30 mouse cellular contexts compared by ENCODE assay signal in genomic region chr9:63864350-63864749, GRCm38 (mm10).
DNase-seq lines count a peak whose midpoint lies in the region; ATAC-seq and TF ChIP-seq lines count a peak whose summit lies in the region.
"Had no signal": no experiment of that assay in that cellular context is flagged by ENCODE, and none has a peak within 500 bp of the region (broad histone marks: within the 10 kb centered on the region; RNA-seq: fewer than 3 reads in every experiment).

No protein-coding gene starts in this region.

- no peak for DNase-seq in forebrain, embryonic 10.5 days (ENCODE audit: extremely low spot score, low spot score)
- no peak for DNase-seq in forebrain, postnatal 0 days
- DNase-seq in hindbrain, embryonic 10.5 days (ENCODE audit: low spot score): no peak
- peak; percentile 42 for DNase-seq in midbrain, embryonic 14.5 days
- DNase-seq in midbrain, embryonic 10.5 days (ENCODE audit: low spot score): no peak
- DNase-seq: adrenal gland, postnatal 10 days; cerebellum, adult 11 months; cerebellum, adult 9-10 months; cerebellum, postnatal 36 days; gastrocnemius, adult 2 months; gastrocnemius, postnatal 36 days; heart, adult 2 months; heart, postnatal 14 days; kidney, adult 9 months; kidney, postnatal 10 days; layer of hippocampus, adult 9-11 months; liver, embryonic 13.5 days; lung, adult 18-20 months; retina, postnatal 1 day; right cerebral cortex, postnatal 14 days had no signal

- peak overlapping the region; percentile 18; the same call in 1 of the 2 replicates for H3K27ac ChIP-seq in forebrain, embryonic 10.5 days
- no peak overlapping the region for H3K27ac ChIP-seq in forebrain, postnatal 0 days (ENCODE audit: low read depth, low read length)
- peak overlapping the region; percentile 30; the same call in 1 of the 2 replicates for H3K27ac ChIP-seq in hindbrain, embryonic 13.5 days
- H3K27ac ChIP-seq in hindbrain, embryonic 10.5 days: no peak overlapping the region
- 0 out of 2 replicates have a peak overlapping the region, but pooled peaks have one; percentile 26 for H3K27ac ChIP-seq in midbrain, embryonic 14.5 days (replicated peaks; ENCODE audit: low read depth, low read length)
- no peak overlapping the region; the same call in 1 of the 2 replicates for H3K27ac ChIP-seq in midbrain, embryonic 10.5 days (replicated peaks)
- H3K27ac ChIP-seq in neural tube, embryonic 14.5 days (ENCODE audit: low read depth, low read length): no peak overlapping the region
- H3K27ac ChIP-seq: embryonic facial prominence, embryonic 15.5 days; gastrocnemius, adult 2 months; heart, adult 2 months; limb, embryonic 10.5 days; limb, embryonic 15.5 days; liver, embryonic 13.5 days had no signal

- no peak overlapping the region for H3K4me2 ChIP-seq in forebrain, postnatal 0 days (ENCODE audit: low read depth)
- no peak overlapping the region for H3K4me2 ChIP-seq in hindbrain, embryonic 13.5 days
- H3K4me2 ChIP-seq in midbrain, embryonic 14.5 days (ENCODE audit: low read length): peak overlapping the region; percentile 10; the same call in 1 of the 2 replicates
- H3K4me2 ChIP-seq in neural tube, embryonic 14.5 days (ENCODE audit: low read depth, low read length): no peak overlapping the region
- H3K4me2 ChIP-seq: embryonic facial prominence, embryonic 15.5 days; limb, embryonic 15.5 days; liver, embryonic 13.5 days had no signal

- 0 out of 2 replicates have a peak, but pooled peaks cover 3% of the 10 kb centered on the region for H3K27me3 ChIP-seq in forebrain, embryonic 10.5 days (ENCODE audit: poor library complexity, severe bottlenecking)
- H3K27me3 ChIP-seq in forebrain, postnatal 0 days (ENCODE audit: insufficient read depth, low read length): no peaks in the 10 kb centered on the region
- H3K27me3 ChIP-seq in hindbrain, embryonic 13.5 days: no peaks in the 10 kb centered on the region
- 0 out of 2 replicates have a peak, but pooled peaks cover 6% of the 10 kb centered on the region for H3K27me3 ChIP-seq in hindbrain, embryonic 10.5 days (ENCODE audit: insufficient read depth, poor library complexity, severe bottlenecking)
- H3K27me3 ChIP-seq in midbrain, embryonic 14.5 days (ENCODE audit: control insufficient read depth, insufficient read depth, low read length): no peaks in the 10 kb centered on the region
- H3K27me3 ChIP-seq in midbrain, embryonic 10.5 days (ENCODE audit: low read depth, poor library complexity, severe bottlenecking): no peaks in the 10 kb centered on the region
- no peaks in the 10 kb centered on the region for H3K27me3 ChIP-seq in neural tube, embryonic 14.5 days (ENCODE audit: control insufficient read depth, insufficient read depth, low read length)
- H3K27me3 ChIP-seq: embryonic facial prominence, embryonic 15.5 days; liver, embryonic 13.5 days; Patski had no signal

- H3K4me1 ChIP-seq in forebrain, embryonic 10.5 days: peaks cover 25% of the 10 kb centered on the region
- H3K4me1 ChIP-seq in forebrain, postnatal 0 days (ENCODE audit: insufficient read depth): no peaks in the 10 kb centered on the region
- peaks cover 18% of the 10 kb centered on the region for H3K4me1 ChIP-seq in hindbrain, embryonic 13.5 days (replicated peaks)
- peaks cover 26% of the 10 kb centered on the region for H3K4me1 ChIP-seq in hindbrain, embryonic 10.5 days (replicated peaks)
- H3K4me1 ChIP-seq in midbrain, embryonic 14.5 days (ENCODE audit: control insufficient read depth, insufficient read depth, low read length): peaks cover 8% of the 10 kb centered on the region; the same call in 1 of the 2 replicates
- H3K4me1 ChIP-seq in midbrain, embryonic 10.5 days: peaks cover 26% of the 10 kb centered on the region
- H3K4me1 ChIP-seq in neural tube, embryonic 14.5 days (ENCODE audit: control insufficient read depth, insufficient read depth, low read length): peaks cover 3% of the 10 kb centered on the region; the same call in 1 of the 2 replicates
- H3K4me1 ChIP-seq: embryonic facial prominence, embryonic 15.5 days; limb, embryonic 15.5 days; liver, embryonic 13.5 days had no signal

- H3K36me3 ChIP-seq in forebrain, embryonic 10.5 days (replicated peaks): no peaks in the 10 kb centered on the region
- H3K36me3 ChIP-seq in forebrain, postnatal 0 days (ENCODE audit: insufficient read depth): no peaks in the 10 kb centered on the region
- no peaks in the 10 kb centered on the region for H3K36me3 ChIP-seq in hindbrain, embryonic 13.5 days
- no peaks in the 10 kb centered on the region for H3K36me3 ChIP-seq in hindbrain, embryonic 10.5 days
- H3K36me3 ChIP-seq in midbrain, embryonic 14.5 days (ENCODE audit: control insufficient read depth, insufficient read depth, low read length): no peaks in the 10 kb centered on the region
- no peaks in the 10 kb centered on the region for H3K36me3 ChIP-seq in midbrain, embryonic 10.5 days
- no peaks in the 10 kb centered on the region for H3K36me3 ChIP-seq in neural tube, embryonic 14.5 days (ENCODE audit: control insufficient read depth, insufficient read depth, low read length)
- H3K36me3 ChIP-seq: embryonic facial prominence, embryonic 15.5 days; limb, embryonic 10.5 days; limb, embryonic 15.5 days; liver, embryonic 13.5 days had no signal

- TF ChIP-seq CTCF in forebrain, postnatal 0 days (IDR thresholded peaks at IDR 0.05; ENCODE audit: low read depth): no peak

- no peak overlapping the region for H3K4me3 ChIP-seq in forebrain, embryonic 10.5 days
- H3K4me3 ChIP-seq in forebrain, postnatal 0 days (ENCODE audit: low read depth, low read length): no peak overlapping the region
- H3K4me3 ChIP-seq in hindbrain, embryonic 13.5 days: no peak overlapping the region
- H3K4me3 ChIP-seq in hindbrain, embryonic 10.5 days: no peak overlapping the region
- no peak overlapping the region for H3K4me3 ChIP-seq in midbrain, embryonic 14.5 days (replicated peaks; ENCODE audit: low read depth, low read length)
- no peak overlapping the region for H3K4me3 ChIP-seq in midbrain, embryonic 10.5 days
- no peak overlapping the region for H3K4me3 ChIP-seq in neural tube, embryonic 14.5 days (ENCODE audit: low read depth, low read length)
- H3K4me3 ChIP-seq: embryonic facial prominence, embryonic 15.5 days; gastrocnemius, adult 2 months; heart, adult 2 months; limb, embryonic 10.5 days; limb, embryonic 15.5 days; liver, embryonic 13.5 days; megakaryocyte, embryonic 14.5 days had no signal

- ATAC-seq in forebrain, postnatal 0 days: no peak
- ATAC-seq in hindbrain, embryonic 13.5 days (ENCODE audit: low FRiP score): 0 out of 2 replicates have a peak, but pooled peaks have one; percentile 43
- no peak for ATAC-seq in midbrain, embryonic 14.5 days (ENCODE audit: low FRiP score, low TSS enrichment)
- peak; percentile 60; the same call in 1 of the 2 replicates for ATAC-seq in neural tube, embryonic 14.5 days (ENCODE audit: low read depth)
- ATAC-seq: forebrain, embryonic 14.5 days; intestine, postnatal 0 days; lung, postnatal 0 days; Patski had no signal

- H3K9ac ChIP-seq in forebrain, postnatal 0 days: no peak overlapping the region
- no peak overlapping the region for H3K9ac ChIP-seq in hindbrain, embryonic 13.5 days
- no peak overlapping the region for H3K9ac ChIP-seq in midbrain, embryonic 14.5 days (replicated peaks; ENCODE audit: low read length)
- H3K9ac ChIP-seq in neural tube, embryonic 14.5 days (replicated peaks; ENCODE audit: low read depth, low read length): no peak overlapping the region
- H3K9ac ChIP-seq: embryonic facial prominence, embryonic 15.5 days; limb, embryonic 15.5 days; liver, embryonic 13.5 days had no signal

- peaks cover 3% of the 10 kb centered on the region; the same call in 1 of the 2 replicates for H3K9me3 ChIP-seq in forebrain, embryonic 10.5 days
- no peaks in the 10 kb centered on the region for H3K9me3 ChIP-seq in forebrain, postnatal 0 days (ENCODE audit: low read length)
- H3K9me3 ChIP-seq in hindbrain, embryonic 13.5 days: no peaks in the 10 kb centered on the region; the same call in 1 of the 2 replicates
- peaks cover 5% of the 10 kb centered on the region; the same call in 1 of the 2 replicates for H3K9me3 ChIP-seq in hindbrain, embryonic 10.5 days
- peaks cover 2% of the 10 kb centered on the region; the same call in 1 of the 2 replicates for H3K9me3 ChIP-seq in midbrain, embryonic 14.5 days (ENCODE audit: control insufficient read depth, low read length)
- H3K9me3 ChIP-seq in midbrain, embryonic 10.5 days (replicated peaks): peaks cover 8% of the 10 kb centered on the region; the same call in 1 of the 2 replicates
- H3K9me3 ChIP-seq in neural tube, embryonic 14.5 days (ENCODE audit: control insufficient read depth, low read length): no peaks in the 10 kb centered on the region
- H3K9me3 ChIP-seq: embryonic facial prominence, embryonic 15.5 days; limb, embryonic 10.5 days; limb, embryonic 15.5 days; liver, embryonic 13.5 days had no signal

- 51% methylated on average over 11 of the region's 11 CpGs for WGBS in forebrain, embryonic 10.5 days
- 34% methylated on average over 11 of the region's 11 CpGs for WGBS in forebrain, postnatal 0 days
- 23% methylated on average over 11 of the region's 11 CpGs for WGBS in hindbrain, embryonic 13.5 days
- 46% methylated on average over 11 of the region's 11 CpGs for WGBS in hindbrain, embryonic 10.5 days
- 27% methylated on average over 11 of the region's 11 CpGs for WGBS in midbrain, embryonic 14.5 days
- 58% methylated on average over 11 of the region's 11 CpGs for WGBS in midbrain, embryonic 10.5 days
- WGBS in neural tube, embryonic 14.5 days: 12% methylated on average over 11 of the region's 11 CpGs

Comparison
In these comparisons a context has a peak if more than half of its experiments do, and no peak if none do; other contexts are left out.
1. H3K27ac ChIP-seq: peak in forebrain, embryonic 10.5 days (single experiment), hindbrain, embryonic 13.5 days (single experiment) and midbrain, embryonic 14.5 days (single experiment); none in forebrain, postnatal 0 days (single experiment), hindbrain, embryonic 10.5 days (single experiment), midbrain, embryonic 10.5 days (single experiment) and neural tube, embryonic 14.5 days (single experiment).
2. ATAC-seq: peak in hindbrain, embryonic 13.5 days (single experiment) and neural tube, embryonic 14.5 days (single experiment); none in forebrain, postnatal 0 days (single experiment) and midbrain, embryonic 14.5 days (single experiment).